10 mouse cellular contexts compared by ENCODE assay signal in genomic region chr2:124522426-124522825, GRCm38 (mm10).
A peak's percentile ranks its signal among the peaks of the same experiment; 100 is the strongest.
DNase-seq lines count a peak whose midpoint lies in the region; ATAC-seq and TF ChIP-seq lines count a peak whose summit lies in the region.
"Had no signal": no experiment of that assay in that cellular context is flagged by ENCODE, and none has a peak within 500 bp of the region (broad histone marks: within the 10 kb centered on the region; RNA-seq: fewer than 3 reads in every experiment).

No protein-coding gene starts in this region.

- no peak for TF ChIP-seq CTCF in thymus, adult 2 months (IDR thresholded peaks at IDR 0.05; ENCODE audit: borderline replicate concordance, control insufficient read depth, extremely low read depth, insufficient read depth, low read length, poor library complexity)

- DNase-seq in ovary, postnatal 10 days (ENCODE audit: low spot score): peak; percentile 4
- DNase-seq in ovary, postnatal 36 days (ENCODE audit: low spot score): no peak
- peak; percentile 72 for DNase-seq in heart, adult 8-10 months (ENCODE audit: low spot score)
- DNase-seq in right cerebral cortex, adult 2 months (ENCODE audit: low spot score in 2 of 2): no peak
- DNase-seq in thymus, adult 2 months: no peak

- H3K9me3 ChIP-seq in forebrain, embryonic 13.5 days (replicated peaks): no peaks in the 10 kb centered on the region
- H3K9me3 ChIP-seq in forebrain, embryonic 15.5 days: no peaks in the 10 kb centered on the region
- H3K9me3 ChIP-seq: midbrain, embryonic 15.5 days had no signal

- no peaks in the 10 kb centered on the region for H3K79me2 ChIP-seq in myocyte (ENCODE audit: control insufficient read depth, insufficient read depth)

- H3K9ac ChIP-seq in forebrain, embryonic 13.5 days: no peak overlapping the region
- no peak overlapping the region for H3K9ac ChIP-seq in forebrain, embryonic 15.5 days (replicated peaks)
- H3K9ac ChIP-seq: midbrain, embryonic 15.5 days had no signal

- no peaks in the 10 kb centered on the region for H3K36me3 ChIP-seq in forebrain, embryonic 13.5 days (ENCODE audit: poor library complexity, severe bottlenecking)
- no peaks in the 10 kb centered on the region for H3K36me3 ChIP-seq in forebrain, embryonic 15.5 days
- no peaks in the 10 kb centered on the region for H3K36me3 ChIP-seq in myocyte (ENCODE audit: control insufficient read depth, insufficient read depth)
- no peaks in the 10 kb centered on the region for H3K36me3 ChIP-seq in thymus, adult 2 months (ENCODE audit: control insufficient read depth, insufficient read depth, low read length)
- H3K36me3 ChIP-seq: midbrain, embryonic 15.5 days had no signal

- no peaks in the 10 kb centered on the region for H3K27me3 ChIP-seq in forebrain, embryonic 13.5 days
- H3K27me3 ChIP-seq in forebrain, embryonic 15.5 days: no peaks in the 10 kb centered on the region
- no peaks in the 10 kb centered on the region for H3K27me3 ChIP-seq in myocyte (ENCODE audit: control insufficient read depth, insufficient read depth, insufficient read length)
- H3K27me3 ChIP-seq in thymus, adult 2 months (ENCODE audit: control insufficient read depth, insufficient read depth, low read length): no peaks in the 10 kb centered on the region
- H3K27me3 ChIP-seq: midbrain, embryonic 15.5 days had no signal

- no peak overlapping the region for H3ac ChIP-seq in myocyte (ENCODE audit: control insufficient read depth, insufficient read length)

- WGBS in forebrain, embryonic 13.5 days: 77% methylated on average over 3 of the region's 3 CpGs
- 57% methylated on average over 3 of the region's 3 CpGs for whole genome bisulfite sequencing in forebrain, embryonic 15.5 days
- 97% methylated on average over 3 of the region's 3 CpGs for WGBS in thymus, adult 2 months

- no peaks in the 10 kb centered on the region for H3K4me1 ChIP-seq in forebrain, embryonic 13.5 days
- H3K4me1 ChIP-seq in forebrain, embryonic 15.5 days: peaks cover 16% of the 10 kb centered on the region
- no peaks in the 10 kb centered on the region for H3K4me1 ChIP-seq in thymus, adult 2 months (replicated peaks; ENCODE audit: control insufficient read depth, insufficient read depth, low read length)
- H3K4me1 ChIP-seq: midbrain, embryonic 15.5 days had no signal

- 0 out of 2 replicates have a peak, but pooled peaks have one; percentile 20 for ATAC-seq in forebrain, embryonic 13.5 days
- no peak for ATAC-seq in forebrain, embryonic 15.5 days (replicated peaks)
- ATAC-seq: intestine, postnatal 0 days; midbrain, embryonic 15.5 days had no signal

- no peak for TF ChIP-seq POLR2A in myocyte (IDR thresholded peaks at IDR 0.05; ENCODE audit: insufficient read length, low read depth)
- TF ChIP-seq POLR2A in thymus, adult 2 months (IDR thresholded peaks at IDR 0.05; ENCODE audit: control insufficient read depth, extremely low read depth, insufficient read depth, low read length, poor library complexity): no peak

- no peak overlapping the region for H3K4me2 ChIP-seq in forebrain, embryonic 13.5 days
- no peak overlapping the region for H3K4me2 ChIP-seq in forebrain, embryonic 15.5 days (replicated peaks)
- no peak overlapping the region for H3K4me2 ChIP-seq in myocyte (ENCODE audit: low read depth)
- H3K4me2 ChIP-seq: midbrain, embryonic 15.5 days had no signal

- H3K4me3 ChIP-seq in forebrain, embryonic 13.5 days: no peak overlapping the region
- no peak overlapping the region for H3K4me3 ChIP-seq in forebrain, embryonic 15.5 days
- no peak overlapping the region for H3K4me3 ChIP-seq in myocyte
- no peak overlapping the region for H3K4me3 ChIP-seq in thymus, adult 2 months (ENCODE audit: control insufficient read depth, insufficient read depth, low read length)
- H3K4me3 ChIP-seq: midbrain, embryonic 15.5 days had no signal

- H3K27ac ChIP-seq in forebrain, embryonic 13.5 days: no peak overlapping the region
- no peak overlapping the region for H3K27ac ChIP-seq in forebrain, embryonic 15.5 days (replicated peaks)
- H3K27ac ChIP-seq in thymus, adult 2 months (ENCODE audit: control insufficient read depth, insufficient read depth, low read length): no peak overlapping the region
- H3K27ac ChIP-seq: midbrain, embryonic 15.5 days had no signal

TF ChIP-seq in myocyte, 11 proteins besides CTCF, POLR2A, EP300 and RAD21:
- no peak for TF ChIP-seq USF1 (IDR thresholded peaks at IDR 0.05; ENCODE audit: low read depth)
- peak; percentile 23; the same call in 1 of the 2 replicates for TF ChIP-seq CEBPB (IDR thresholded peaks at IDR 0.05; ENCODE audit: insufficient read depth, poor library complexity, severe bottlenecking)
- TF ChIP-seq TCF3 (IDR thresholded peaks at IDR 0.05; ENCODE audit: insufficient read length, low read depth): no peak
- TF ChIP-seq MYOD1 (IDR thresholded peaks at IDR 0.05; ENCODE audit: control insufficient read depth in 1 of 3, insufficient read length in 2 of 3, low read depth in 2 of 3): no peak

Comparison
In these comparisons a context has a peak if more than half of its experiments do, and no peak if none do; other contexts are left out.
1. DNase-seq: peak in ovary, postnatal 10 days (single experiment) and heart, adult 8-10 months (single experiment); none in ovary, postnatal 36 days (single experiment), right cerebral cortex, adult 2 months (0 of 2) and thymus, adult 2 months (single experiment).